Mouse (Mus musculus): Measurements from ENCODE around the gene Wfikkn2.

The Wfikkn2 gene

GRCm38 (mm10) chr11:94265134-94265785 is 19.5 kb upstream of the Wfikkn2 start:
- peak; percentile 41 for DNase-seq (ENCODE audit: extremely low read depth, low read depth)

- DNase-seq (ENCODE audit: extremely low read depth, low read depth): no peak
These were observed 16.0 kb upstream of the Wfikkn2 start for GRCm38 (mm10) chr11:94261585-94262370.

DNA sequence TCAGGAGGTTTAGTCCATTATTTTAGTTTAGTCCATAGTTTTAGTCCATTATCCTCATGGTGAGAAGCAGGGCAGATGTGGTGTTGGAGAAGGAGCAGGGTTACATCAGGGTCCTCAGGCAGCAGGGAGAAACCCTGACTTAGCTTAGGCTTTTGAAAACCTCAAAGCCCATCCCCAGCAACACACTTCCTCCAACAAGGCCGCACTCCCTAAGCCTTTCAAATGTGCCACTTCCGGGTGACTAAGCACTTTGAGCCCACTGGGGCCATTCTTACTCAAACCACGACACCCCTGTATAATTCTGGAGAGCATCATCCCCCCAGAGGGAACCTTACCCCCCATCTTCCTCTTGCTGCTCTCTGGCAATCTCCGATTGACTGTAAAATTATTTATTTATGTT is 14.0 kb upstream of the Wfikkn2 start:
- peak; percentile 30 for DNase-seq (ENCODE audit: extremely low read depth, low read depth)

DNA sequence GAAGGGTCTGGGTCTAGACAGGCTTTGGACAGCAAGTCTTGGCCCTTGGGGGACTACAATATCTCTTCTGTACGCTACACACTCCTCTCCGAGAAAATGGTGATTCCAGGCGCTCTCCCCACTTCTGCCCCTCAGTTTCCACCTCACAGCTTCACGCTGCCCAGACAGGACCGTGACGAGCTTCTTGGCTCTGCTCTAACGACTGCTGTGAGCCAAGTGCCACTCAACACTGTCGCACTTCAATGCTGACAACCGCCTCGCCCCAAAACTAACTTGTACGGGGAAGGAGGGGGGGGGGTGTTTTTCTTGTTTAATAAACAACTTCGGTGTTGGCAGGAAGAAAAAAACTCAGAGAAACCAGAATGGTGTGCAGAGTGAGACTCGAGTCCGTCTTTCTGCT is 12.2 kb upstream of the Wfikkn2 start:
- DNase-seq (ENCODE audit: extremely low read depth, low read depth): no peak

DNA sequence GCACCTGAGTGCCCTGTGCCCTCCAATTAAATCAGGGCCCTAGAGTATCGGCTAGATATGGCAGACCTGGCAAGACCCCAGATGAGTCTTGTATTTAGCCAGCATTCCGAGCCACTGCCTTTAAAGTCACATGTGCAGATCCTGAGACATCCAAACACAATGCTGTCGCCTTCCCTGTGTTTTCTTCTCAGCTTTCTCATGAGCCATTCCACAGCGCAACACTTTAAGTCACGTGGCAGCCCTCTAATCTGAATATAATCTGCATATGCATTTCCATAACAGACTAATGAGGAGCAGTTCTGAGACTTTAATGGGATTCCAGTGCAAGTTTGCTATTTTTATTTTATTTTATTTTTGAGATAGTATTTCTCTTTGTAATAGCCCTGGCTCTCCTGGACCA is 9.9 kb upstream of the Wfikkn2 start:
- DNase-seq (ENCODE audit: extremely low read depth, low read depth): no peak

DNA sequence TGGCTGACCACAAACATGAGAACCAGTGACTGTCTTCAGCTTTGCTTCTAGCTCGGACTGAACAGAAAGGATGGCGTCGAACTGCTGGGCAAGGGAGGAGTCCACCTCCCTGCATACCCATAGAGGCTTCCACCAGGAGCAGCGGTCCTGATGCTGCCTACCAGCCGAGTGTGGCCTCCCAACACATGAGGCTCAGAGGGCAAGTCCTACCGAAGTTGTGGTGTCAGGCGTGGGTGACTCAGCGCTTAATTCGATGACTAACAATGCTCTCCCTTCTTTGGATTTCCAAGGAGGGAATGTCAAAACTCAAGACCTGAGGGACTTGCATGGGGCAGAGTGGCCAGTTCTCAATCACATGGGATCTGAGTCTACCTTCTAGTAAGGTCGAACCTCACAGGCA is 7.9 kb upstream of the Wfikkn2 start:
- DNase-seq (ENCODE audit: extremely low read depth, low read depth): no peak

- DNase-seq (ENCODE audit: extremely low read depth, low read depth): no peak
These were observed 7.4 kb upstream of the Wfikkn2 start for GRCm38 (mm10) chr11:94253156-94253555.

- DNase-seq (ENCODE audit: extremely low read depth, low read depth): no peak
These were observed 920 bp upstream of the Wfikkn2 start for GRCm38 (mm10) chr11:94246789-94247061.

GRCm38 (mm10) chr11:94244385-94244784 is 1.4 kb downstream of the Wfikkn2 start:
- DNase-seq (ENCODE audit: extremely low read depth, low read depth): no peak

DNA sequence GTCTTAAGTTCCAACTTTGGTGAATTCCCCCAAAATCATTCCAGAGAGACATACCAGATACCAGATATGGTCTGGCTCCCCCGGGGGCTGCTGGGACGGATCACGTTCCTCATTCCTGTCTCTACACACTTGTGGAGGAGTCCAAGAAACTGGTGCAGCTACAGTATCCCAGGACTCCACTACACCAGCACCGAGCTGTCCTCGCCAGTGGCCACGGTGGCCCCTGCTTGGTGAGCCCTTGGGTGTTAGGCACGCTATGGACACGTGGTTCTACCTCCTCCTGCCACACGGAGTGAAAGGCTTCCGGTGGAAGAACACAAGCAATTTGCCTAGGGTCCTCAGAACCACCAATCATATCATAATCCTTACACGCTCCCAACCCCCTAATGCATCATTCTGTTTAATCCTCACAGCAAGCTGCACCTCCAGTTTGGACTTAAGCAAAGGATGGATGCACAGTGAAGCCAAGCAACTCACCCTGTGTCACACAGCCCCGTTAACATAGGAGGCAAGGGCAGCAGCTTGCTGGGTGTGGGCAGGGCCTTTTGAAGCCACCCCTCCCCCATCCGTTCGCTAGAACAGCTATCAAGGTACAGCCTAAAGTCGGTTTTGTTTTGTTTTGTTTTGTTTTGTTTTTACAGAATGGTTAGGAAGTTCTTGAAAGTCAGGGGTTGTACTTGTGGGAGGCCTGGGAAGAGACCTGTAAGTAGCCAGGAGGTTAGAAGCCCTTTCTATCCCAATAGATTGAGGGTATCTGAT is 2.2 kb downstream of the Wfikkn2 start:
- no peak for DNase-seq (ENCODE audit: extremely low read depth, low read depth)

- no peak for DNase-seq (ENCODE audit: extremely low read depth, low read depth)
These were observed 2.9 kb downstream of the Wfikkn2 start for GRCm38 (mm10) chr11:94242760-94243421.

- no peak for DNase-seq (ENCODE audit: extremely low read depth, low read depth)
These were observed 6.1 kb downstream of the Wfikkn2 start for GRCm38 (mm10) chr11:94239706-94240105.

DNA sequence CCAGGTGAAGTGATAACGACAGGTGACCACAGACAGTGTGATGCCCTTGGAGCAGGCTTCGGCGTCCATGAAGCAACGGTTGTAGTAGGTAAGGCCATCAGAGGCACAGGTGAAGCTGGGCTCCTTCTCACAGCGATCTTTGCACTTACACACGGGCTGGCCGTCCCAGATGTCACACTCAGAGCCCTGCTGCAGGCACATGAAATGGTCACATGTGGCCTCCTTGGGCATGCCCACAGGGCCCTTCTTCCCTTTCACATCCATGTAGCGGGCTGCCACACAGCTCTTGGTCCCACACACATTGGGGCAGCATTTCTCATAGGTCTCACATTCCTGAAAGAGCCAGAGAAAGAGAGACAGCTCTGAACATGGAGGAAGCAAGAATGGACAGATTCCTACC is 7.0 kb downstream of the Wfikkn2 start:
- no peak for DNase-seq (ENCODE audit: extremely low read depth, low read depth)

- DNase-seq (ENCODE audit: extremely low read depth, low read depth): peak; percentile 49
These were observed 9.7 kb downstream of the Wfikkn2 start for GRCm38 (mm10) chr11:94236074-94236473.

GRCm38 (mm10) chr11:94234857-94235256 is 10.9 kb downstream of the Wfikkn2 start:
- no peak for DNase-seq (ENCODE audit: extremely low read depth, low read depth)

DNA sequence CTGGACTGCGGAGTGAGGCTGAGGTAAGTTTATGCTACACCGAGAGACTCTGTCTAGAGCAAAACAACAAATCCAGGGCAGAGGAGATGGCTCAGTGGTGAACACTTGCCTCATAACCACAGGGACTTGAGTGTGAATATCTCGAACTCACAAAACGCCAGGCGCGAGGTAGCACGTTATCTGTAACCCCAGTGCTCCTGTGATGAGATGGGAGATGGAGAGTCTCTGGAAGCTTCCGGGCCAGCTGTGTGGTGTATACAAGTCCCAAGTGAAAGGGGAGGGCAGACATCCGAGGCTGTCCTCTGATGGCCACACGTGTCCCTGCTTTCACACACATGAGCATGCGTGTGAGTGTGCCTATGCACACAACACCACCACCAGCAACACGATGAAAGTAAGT is 11.4 kb downstream of the Wfikkn2 start:
- no peak for DNase-seq (ENCODE audit: extremely low read depth, low read depth)

GRCm38 (mm10) chr11:94233405-94233804 is 12.4 kb downstream of the Wfikkn2 start:
- no peak for DNase-seq (ENCODE audit: extremely low read depth, low read depth)

- DNase-seq (ENCODE audit: extremely low read depth, low read depth): no peak
These were observed 13.8 kb downstream of the Wfikkn2 start for GRCm38 (mm10) chr11:94231821-94232552.

DNA sequence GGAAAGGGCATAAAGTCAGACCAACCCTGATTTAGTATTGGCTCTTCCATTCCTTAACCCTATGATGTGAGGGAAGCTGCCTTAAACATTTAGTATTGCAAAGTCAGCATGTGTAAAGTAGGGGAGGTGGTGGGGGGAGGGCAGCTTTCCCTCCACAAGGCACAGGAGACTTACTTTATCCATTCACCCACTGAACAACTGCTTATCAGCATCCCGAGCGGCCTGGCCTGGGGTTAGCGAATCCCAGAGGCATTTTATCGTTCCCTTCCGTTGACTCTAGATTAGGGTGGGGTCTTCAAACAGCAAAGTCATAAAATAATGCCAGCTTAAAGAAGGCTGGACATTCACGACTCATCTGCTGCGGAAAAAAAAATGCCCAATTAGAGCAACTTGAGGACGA is 15.6 kb downstream of the Wfikkn2 start:
- no peak for DNase-seq (ENCODE audit: extremely low read depth, low read depth)

DNA sequence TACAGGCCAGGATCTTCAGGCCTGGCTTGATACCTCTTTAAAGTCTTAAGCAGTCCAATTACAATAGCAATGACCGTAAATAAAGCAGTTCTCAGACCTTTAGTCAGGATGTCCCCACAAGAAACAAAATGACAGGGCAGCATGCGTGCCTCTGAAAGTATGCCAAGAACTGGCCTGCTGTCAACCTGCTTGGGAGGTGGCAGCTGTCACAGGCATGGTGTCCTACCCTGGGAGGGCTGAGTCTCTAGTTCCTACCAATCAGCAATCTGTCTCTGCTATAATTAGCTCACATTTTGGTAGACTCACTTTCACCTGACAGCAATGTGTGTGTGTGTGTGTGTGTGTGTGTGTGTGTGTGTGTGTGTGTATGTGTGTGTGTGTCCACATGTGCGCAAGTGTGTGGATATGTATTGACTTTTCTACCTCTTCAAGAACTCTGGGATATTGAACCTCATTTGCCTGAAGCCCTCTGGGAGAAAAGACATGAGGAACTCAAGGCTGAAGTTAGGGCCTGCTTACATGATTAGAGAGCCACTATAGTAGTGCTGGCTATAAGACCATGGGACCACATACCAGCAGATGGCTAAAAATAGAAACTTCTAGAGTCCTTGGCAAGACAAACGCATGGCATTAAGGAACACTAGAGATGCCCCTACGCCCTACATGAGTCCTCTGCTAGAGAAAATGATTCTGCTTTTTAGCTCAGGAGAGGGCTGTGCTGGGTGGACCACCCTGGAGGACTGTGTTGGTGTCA is 16.4 kb downstream of the Wfikkn2 start:
- DNase-seq (ENCODE audit: extremely low read depth, low read depth): no peak

GRCm38 (mm10) chr11:94228416-94228815 is 17.4 kb downstream of the Wfikkn2 start:
- no peak for DNase-seq (ENCODE audit: extremely low read depth, low read depth)
